Mouse (Mus musculus): ENCODE data around the gene Iqcd. TPM values are rescaled to one million over a fixed set of nuclear protein-coding genes. Genes with fewer than 3 reads are reported as not detected.

Gene Iqcd
- polyA plus RNA-seq, 1 experiment: 1.2 TPM

DNA sequence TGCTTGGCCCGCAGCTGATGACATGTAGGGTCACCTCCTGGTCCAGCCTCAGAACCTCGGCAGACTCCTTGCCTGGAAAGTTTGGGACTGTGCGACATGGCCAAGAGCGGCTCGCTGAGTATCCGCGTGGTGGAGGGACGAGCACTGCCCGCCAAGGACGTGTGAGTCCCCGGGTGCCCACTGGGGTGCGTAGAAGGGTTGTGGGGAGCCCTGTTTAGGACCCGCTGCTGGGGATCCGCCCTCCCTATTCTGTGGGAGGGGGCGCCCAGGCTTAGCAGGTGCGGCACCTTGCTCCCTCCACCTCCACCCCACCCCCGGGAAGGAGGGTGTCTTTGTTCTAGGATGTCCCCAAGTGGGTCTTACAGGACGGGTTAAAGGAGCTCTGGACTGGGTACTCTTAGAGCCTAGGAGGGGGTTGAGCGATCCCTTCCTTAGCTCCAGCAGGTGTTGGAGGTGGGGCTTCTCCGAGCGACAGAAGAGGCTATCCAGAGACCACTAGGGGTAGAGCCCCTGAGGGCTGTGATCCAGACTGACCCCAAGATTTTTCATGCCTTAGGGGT is 60.6 kb downstream of the Iqcd start:
- no peak for TF ChIP-seq CTCF (IDR thresholded peaks at IDR 0.05; ENCODE audit: low read depth, low read length)
- no peak for TF ChIP-seq POLR2A (IDR thresholded peaks at IDR 0.05; ENCODE audit: borderline replicate concordance, low read depth, low read length)
- peak overlapping the region; percentile 60 for H3K4me3 ChIP-seq (ENCODE audit: insufficient read depth, low read length)

DNA sequence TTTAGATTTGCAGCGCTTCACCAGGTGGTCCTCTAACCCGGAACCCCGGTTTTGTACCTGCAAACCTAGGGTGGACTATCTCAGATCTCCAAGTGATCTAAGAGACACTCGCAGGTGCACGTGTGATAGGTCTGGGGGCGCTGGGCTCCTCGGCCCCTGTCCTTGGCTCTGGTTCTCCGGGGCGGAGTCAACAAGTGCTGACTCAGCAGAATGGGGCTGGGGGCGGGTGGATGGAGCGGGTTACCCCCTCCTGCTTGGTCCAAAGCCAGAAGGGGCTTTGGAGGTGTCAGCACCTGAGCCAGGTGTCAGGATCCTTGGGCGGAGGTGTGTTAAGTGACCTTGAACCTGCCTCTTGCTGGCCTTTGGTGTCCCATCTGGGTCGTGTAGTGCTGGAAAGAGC is 61.1 kb downstream of the Iqcd start:
- Histone ChIP-seq H3K27ac (ENCODE audit: insufficient read depth, low read depth, low read length) (no peak overlapping the region), H3K4me3 (ENCODE audit: insufficient read depth, low read length) (no peak overlapping the region), H3K4me1 (ENCODE audit: control insufficient read depth, insufficient read depth, low read length) (peaks cover 10% of the 10 kb centered on the region)
- no peak for TF ChIP-seq CTCF (IDR thresholded peaks at IDR 0.05; ENCODE audit: low read depth, low read length)
- TF ChIP-seq POLR2A (IDR thresholded peaks at IDR 0.05; ENCODE audit: borderline replicate concordance, low read depth, low read length): no peak

More for the DNA sequence above, 60.6 kb downstream of the Iqcd start:
- H3K27ac ChIP-seq (ENCODE audit: insufficient read depth, low read depth, low read length): no peak overlapping the region
- H3K4me1 ChIP-seq (ENCODE audit: control insufficient read depth, insufficient read depth, low read length): peaks cover 10% of the 10 kb centered on the region

DNA sequence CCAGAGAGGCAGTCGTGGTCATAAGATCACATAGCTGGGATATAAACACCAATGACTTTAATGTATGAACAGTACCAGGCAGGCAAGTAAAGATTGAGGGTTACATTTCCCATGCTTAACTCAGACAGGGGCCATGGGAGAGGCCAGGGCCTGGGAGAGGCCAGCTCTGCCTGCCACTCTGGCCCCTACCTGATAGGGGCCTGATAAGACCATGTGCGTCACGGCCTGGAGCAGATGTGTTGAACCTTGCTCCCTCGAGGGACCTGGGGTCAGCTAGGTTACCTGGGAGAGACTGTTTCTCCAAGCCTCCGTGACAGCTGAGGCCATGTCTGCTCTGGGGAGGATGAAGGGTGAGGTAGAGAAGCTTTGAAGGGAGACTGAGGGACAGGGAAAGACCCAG is 62.4 kb downstream of the Iqcd start:
- H3K4me1 ChIP-seq (ENCODE audit: control insufficient read depth, insufficient read depth, low read length): peaks cover 8% of the 10 kb centered on the region
- TF ChIP-seq CTCF (IDR thresholded peaks at IDR 0.05; ENCODE audit: low read depth, low read length) (no peak), POLR2A (IDR thresholded peaks at IDR 0.05; ENCODE audit: borderline replicate concordance, low read depth, low read length) (no peak)
- H3K27ac ChIP-seq (ENCODE audit: insufficient read depth, low read depth, low read length): no peak overlapping the region
- no peak overlapping the region for H3K4me3 ChIP-seq (ENCODE audit: insufficient read depth, low read length)

DNA sequence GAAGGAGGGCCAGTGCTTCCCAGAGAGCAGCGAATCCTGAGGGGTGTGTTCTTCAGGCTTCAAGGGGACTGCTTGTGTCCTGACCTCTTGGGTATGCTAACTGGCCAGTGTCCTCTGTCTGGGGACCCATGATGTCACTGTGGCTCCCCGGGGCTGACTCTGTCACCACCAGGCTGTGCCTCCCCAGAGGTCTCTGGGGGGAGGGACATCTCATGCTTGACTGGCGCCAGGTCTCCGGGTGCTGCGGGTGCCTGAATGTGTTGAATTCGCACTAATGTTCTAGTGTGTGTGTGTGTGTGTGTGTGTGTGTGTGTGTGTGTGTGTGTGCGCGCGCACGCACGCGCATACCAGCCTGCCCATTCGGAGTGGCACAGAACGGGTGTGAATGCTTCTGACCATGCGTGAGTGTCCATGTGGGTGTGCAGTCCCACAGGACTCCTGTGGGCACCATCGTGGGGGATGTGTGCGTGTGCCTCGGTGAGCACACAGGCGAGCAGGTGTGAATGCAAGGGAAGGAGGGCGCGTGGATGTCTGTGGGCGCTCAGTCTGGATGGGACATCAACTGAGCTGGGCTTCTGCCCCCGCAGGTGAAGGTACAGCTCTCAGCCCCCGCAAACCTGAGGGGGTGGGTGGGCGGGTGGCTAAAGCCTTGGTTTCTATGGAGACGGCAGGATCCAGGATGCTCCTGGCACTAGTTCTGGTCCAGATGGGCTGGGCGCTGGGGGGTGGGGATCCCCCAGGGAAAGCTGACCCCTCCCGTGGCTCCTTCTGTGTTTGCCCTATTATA is 64.3 kb downstream of the Iqcd start:
- Histone ChIP-seq H3K27ac (ENCODE audit: insufficient read depth, low read depth, low read length) (no peak overlapping the region), H3K4me3 (ENCODE audit: insufficient read depth, low read length) (no peak overlapping the region), H3K4me1 (ENCODE audit: control insufficient read depth, insufficient read depth, low read length) (peaks cover 3% of the 10 kb centered on the region)
- TF ChIP-seq POLR2A (IDR thresholded peaks at IDR 0.05; ENCODE audit: borderline replicate concordance, low read depth, low read length) (no peak), CTCF (IDR thresholded peaks at IDR 0.05; ENCODE audit: low read depth, low read length) (no peak)

DNA sequence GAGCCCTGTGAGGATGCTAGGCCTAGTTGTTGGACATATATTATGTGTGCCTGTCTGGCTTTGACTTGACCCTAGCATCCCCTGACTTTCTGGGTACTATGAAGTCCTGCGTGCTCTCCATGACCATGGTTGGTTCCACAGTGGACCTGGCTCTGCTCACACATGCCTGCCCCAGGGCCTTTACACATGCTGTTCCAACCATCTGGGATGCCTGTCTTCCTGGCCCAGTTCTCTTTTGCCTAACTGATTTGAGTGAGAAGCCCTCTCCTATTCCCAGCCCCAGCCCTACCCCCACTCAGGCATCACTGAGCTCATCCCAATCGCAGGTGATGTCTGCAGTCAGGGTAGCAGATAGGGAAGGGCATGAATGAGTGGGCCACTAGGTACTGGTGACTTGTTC is 65.1 kb downstream of the Iqcd start:
- Histone ChIP-seq H3K27ac (ENCODE audit: insufficient read depth, low read depth, low read length) (no peak overlapping the region), H3K4me1 (ENCODE audit: control insufficient read depth, insufficient read depth, low read length) (no peaks in the 10 kb centered on the region), H3K4me3 (ENCODE audit: insufficient read depth, low read length) (no peak overlapping the region)
- TF ChIP-seq POLR2A (IDR thresholded peaks at IDR 0.05; ENCODE audit: borderline replicate concordance, low read depth, low read length): no peak

DNA sequence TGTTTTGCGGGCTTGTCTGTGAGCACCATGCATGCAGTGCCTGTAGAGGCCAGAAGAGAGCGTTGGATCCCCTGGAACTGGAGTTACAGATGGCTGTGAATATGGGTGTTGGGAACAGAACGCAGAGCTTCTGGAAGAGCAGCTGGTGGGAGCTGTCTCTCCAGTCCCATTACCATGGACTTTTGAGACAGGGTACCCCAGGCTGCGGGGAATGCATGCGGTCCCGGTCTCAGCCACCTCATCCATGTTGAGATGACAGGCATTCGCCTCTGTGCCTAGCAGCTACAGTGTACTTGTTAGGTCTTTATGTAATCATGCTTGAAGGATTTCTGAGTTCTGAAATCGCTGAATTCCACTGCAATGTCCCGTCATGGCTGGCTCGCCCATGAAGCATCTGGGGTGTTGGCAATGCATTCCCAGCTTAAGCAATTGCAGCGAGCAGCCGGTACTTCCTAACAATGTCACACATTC is 67.5 kb downstream of the Iqcd start:
- no peaks in the 10 kb centered on the region for H3K4me1 ChIP-seq (ENCODE audit: control insufficient read depth, insufficient read depth, low read length)
- TF ChIP-seq POLR2A (IDR thresholded peaks at IDR 0.05; ENCODE audit: borderline replicate concordance, low read depth, low read length) (no peak), CTCF (IDR thresholded peaks at IDR 0.05; ENCODE audit: low read depth, low read length) (no peak)
- no peak overlapping the region for H3K4me3 ChIP-seq (ENCODE audit: insufficient read depth, low read length)
- H3K27ac ChIP-seq (ENCODE audit: insufficient read depth, low read depth, low read length): no peak overlapping the region

Other genes starting within 250 kb of the Iqcd start
- not detected in 2 replicates for gene Lhx5, start 157.3 kb upstream of the Iqcd start, polyA plus RNA-seq (2012; ENCODE audit: insufficient read depth, insufficient read length, missing spikeins)
- gene Sdsl, start 116.2 kb upstream of the Iqcd start, polyA plus RNA-seq (2012; ENCODE audit: insufficient read depth, insufficient read length, missing spikeins): not detected in 2 replicates
- not detected in 2 replicates for gene Sds, start 112.5 kb upstream of the Iqcd start, polyA plus RNA-seq (2012; ENCODE audit: insufficient read depth, insufficient read length, missing spikeins)
- 46.8 and 55.1 TPM in 2 replicates for gene Plbd2, start 85.4 kb upstream of the Iqcd start, polyA plus RNA-seq (2012; ENCODE audit: insufficient read depth, insufficient read length, missing spikeins)
- gene Slc8b1, start 77.8 kb upstream of the Iqcd start, polyA plus RNA-seq (2012; ENCODE audit: insufficient read depth, insufficient read length, missing spikeins): 73.1 and 79.4 TPM in 2 replicates
- gene Tpcn1, start 343 bp upstream of the Iqcd start, polyA plus RNA-seq (2012; ENCODE audit: insufficient read depth, insufficient read length, missing spikeins): 104 and 121 TPM in 2 replicates
- 3.8 and 4.0 TPM in 2 replicates for gene Rita1, start 23.6 kb downstream of the Iqcd start, polyA plus RNA-seq (2012; ENCODE audit: insufficient read depth, insufficient read length, missing spikeins)
- 20.3 and 20.4 TPM in 2 replicates for gene Ddx54, start 23.7 kb downstream of the Iqcd start, polyA plus RNA-seq (2012; ENCODE audit: insufficient read depth, insufficient read length, missing spikeins)
- not detected in 2 replicates for gene Cfap73, start 45.2 kb downstream of the Iqcd start, polyA plus RNA-seq (2012; ENCODE audit: insufficient read depth, insufficient read length, missing spikeins)
- gene Rasal1, start 59.8 kb downstream of the Iqcd start, polyA plus RNA-seq (2012; ENCODE audit: insufficient read depth, insufficient read length, missing spikeins): 0.65 TPM in 1 of 2 replicates, not detected in the other
- gene Dtx1, start 122.9 kb downstream of the Iqcd start, polyA plus RNA-seq (2012; ENCODE audit: insufficient read depth, insufficient read length, missing spikeins): not detected in 2 replicates
- 132 and 142 TPM in 2 replicates for gene Oas2, start 160.8 kb downstream of the Iqcd start, polyA plus RNA-seq (2012; ENCODE audit: insufficient read depth, insufficient read length, missing spikeins)
- 48.7 and 58.3 TPM in 2 replicates for gene Oas3, start 188.6 kb downstream of the Iqcd start, polyA plus RNA-seq (2012; ENCODE audit: insufficient read depth, insufficient read length, missing spikeins)
- not detected in 2 replicates for gene Oas1e, start 206.5 kb downstream of the Iqcd start, polyA plus RNA-seq (2012; ENCODE audit: insufficient read depth, insufficient read length, missing spikeins)
- 9.6 and 13.3 TPM in 2 replicates for gene Oas1c, start 223.5 kb downstream of the Iqcd start, polyA plus RNA-seq (2012; ENCODE audit: insufficient read depth, insufficient read length, missing spikeins)